Mouse (Mus musculus): Measurements from ENCODE around the gene Kazn. TPM values are rescaled to one million over a fixed set of nuclear protein-coding genes. Genes with fewer than 3 reads are reported as not detected.
A peak's percentile ranks its signal among the peaks of the same experiment; 100 is the strongest.

Gene Kazn
- polyA plus RNA-seq, 1 experiment, result 2.7 TPM

DNA sequence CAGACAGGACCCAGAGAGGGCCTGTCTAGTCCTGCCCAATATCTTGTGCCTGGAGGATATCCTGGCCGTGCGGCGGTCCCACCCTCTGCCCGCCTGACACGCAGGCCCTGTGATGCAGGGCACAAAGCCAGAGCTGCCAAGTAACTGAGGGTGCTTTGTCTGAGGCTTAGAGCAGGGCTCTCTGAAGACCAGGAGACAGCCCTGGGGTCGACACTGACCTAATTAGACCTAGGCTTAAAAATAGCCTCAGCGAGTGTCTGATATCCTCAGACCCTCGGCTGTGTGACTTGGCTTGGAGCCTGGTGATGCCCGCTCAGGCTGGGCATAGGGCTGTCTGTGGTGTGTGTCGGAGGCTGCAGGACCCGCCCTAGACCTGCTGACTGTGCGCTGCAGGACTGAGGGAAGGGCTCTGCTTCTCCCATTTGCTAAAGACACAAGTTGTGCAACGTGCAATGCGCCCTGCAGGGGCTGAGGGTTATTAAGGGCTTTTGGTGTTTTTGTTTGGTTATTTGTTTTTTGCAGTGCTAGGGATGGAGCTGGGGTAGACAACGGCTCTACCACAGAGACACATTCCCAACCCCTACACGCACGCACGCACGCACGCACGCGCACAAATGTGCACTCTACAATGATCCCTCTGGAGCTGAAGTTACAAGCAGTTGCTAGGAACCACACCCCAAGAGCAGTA is 181.5 kb downstream of the Kazn start:
- TF ChIP-seq FLI1 (IDR thresholded peaks at IDR 0.05; ENCODE audit: low read length) (no peak), GATA1 (IDR thresholded peaks at IDR 0.05; ENCODE audit: borderline replicate concordance, low read length) (no peak)
- no peaks in the 10 kb centered on the region for H3K36me3 ChIP-seq (replicated peaks; ENCODE audit: low read length)
- peaks cover 50% of the 10 kb centered on the region for H3K27me3 ChIP-seq (replicated peaks)
- H3K9me3 ChIP-seq, result no peaks in the 10 kb centered on the region
- H3K4me1 ChIP-seq, result peaks cover 13% of the 10 kb centered on the region
- no peak overlapping the region for H3K4me3 ChIP-seq (replicated peaks)

DNA sequence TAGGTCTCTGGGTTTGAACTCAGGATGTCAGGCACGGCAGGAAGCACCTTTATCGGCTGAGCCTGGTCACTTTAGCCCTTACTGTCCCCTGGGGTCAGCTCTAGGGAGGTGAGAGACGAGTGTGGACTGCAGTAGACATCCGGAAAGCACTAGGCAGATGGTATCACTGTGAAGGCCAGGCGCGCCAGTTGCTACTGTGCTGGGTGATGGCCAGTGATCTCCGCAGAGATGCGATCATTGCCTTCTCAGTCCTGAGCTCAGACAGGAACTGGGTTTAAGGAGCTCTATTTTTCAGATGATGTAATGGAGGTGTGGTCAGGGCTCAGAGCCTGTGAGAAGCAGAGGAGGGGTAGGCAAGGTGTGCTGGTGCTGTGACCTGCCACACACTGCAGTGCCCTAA is 183.6 kb downstream of the Kazn start:
- Histone ChIP-seq H3K36me3 (replicated peaks; ENCODE audit: low read length) (no peaks in the 10 kb centered on the region), H3K4me1 (peaks cover 13% of the 10 kb centered on the region), H3K27me3 (replicated peaks) (peaks cover 40% of the 10 kb centered on the region), H3K9me3 (no peaks in the 10 kb centered on the region), H3K4me3 (replicated peaks) (no peak overlapping the region)
- TF ChIP-seq FLI1 (IDR thresholded peaks at IDR 0.05; ENCODE audit: low read length), result no peak
- TF ChIP-seq GATA1 (IDR thresholded peaks at IDR 0.05; ENCODE audit: borderline replicate concordance, low read length), result no peak

GRCm38 (mm10) chr4:142054580-142054979 is 184.6 kb downstream of the Kazn start:
- Histone ChIP-seq H3K4me3 (replicated peaks) (peak overlapping the region; percentile 38), H3K27me3 (replicated peaks) (peaks cover 37% of the 10 kb centered on the region), H3K36me3 (replicated peaks; ENCODE audit: low read length) (no peaks in the 10 kb centered on the region), H3K9me3 (peaks cover 5% of the 10 kb centered on the region; the same call in 1 of the 2 replicates), H3K4me1 (peaks cover 13% of the 10 kb centered on the region)
- TF ChIP-seq FLI1 (IDR thresholded peaks at IDR 0.05; ENCODE audit: low read length) (no peak), GATA1 (IDR thresholded peaks at IDR 0.05; ENCODE audit: borderline replicate concordance, low read length) (no peak)

DNA sequence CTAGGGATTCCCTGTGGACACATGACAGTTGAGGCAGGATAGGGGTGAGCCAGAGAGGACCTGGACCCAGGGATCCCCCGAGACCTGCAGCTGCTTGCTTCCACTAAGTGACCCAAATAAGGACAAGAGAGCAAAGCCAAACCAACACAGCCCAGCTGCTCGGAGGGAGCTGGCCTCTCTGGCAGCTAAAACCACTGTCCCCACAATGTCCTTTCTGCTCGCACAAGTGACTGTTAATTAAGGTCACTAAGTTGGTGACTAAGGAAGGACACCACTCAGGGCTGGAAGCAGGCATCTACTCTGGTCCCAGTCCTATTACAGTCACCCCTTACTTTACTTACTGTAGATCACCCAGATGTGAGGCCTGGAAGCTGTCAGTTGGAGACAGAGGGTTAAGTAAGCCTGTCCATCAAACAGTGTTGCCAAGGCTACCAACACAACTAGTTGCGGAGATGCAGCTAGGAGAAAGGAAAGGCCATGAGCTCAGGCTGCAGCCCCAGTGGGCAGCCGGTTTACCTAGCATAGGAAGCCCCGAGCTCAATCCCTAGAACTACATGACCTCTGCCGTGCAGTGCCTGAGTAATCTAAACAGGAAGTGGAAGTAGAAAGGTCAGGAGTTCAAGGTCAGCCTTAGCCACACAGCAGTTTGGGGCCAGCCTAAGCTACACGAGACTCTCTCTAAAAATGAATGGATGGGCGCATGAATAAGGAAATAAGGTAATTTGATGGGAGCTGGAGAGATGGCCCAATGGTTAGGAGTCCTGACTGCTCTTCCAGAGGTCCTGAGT is 185.3 kb downstream of the Kazn start:
- Histone ChIP-seq H3K36me3 (replicated peaks; ENCODE audit: low read length) (no peaks in the 10 kb centered on the region), H3K9me3 (peaks cover 6% of the 10 kb centered on the region; the same call in 1 of the 2 replicates), H3K4me1 (peaks cover 19% of the 10 kb centered on the region), H3K4me3 (replicated peaks) (no peak overlapping the region), H3K27me3 (replicated peaks) (peaks cover 40% of the 10 kb centered on the region)
- no peak for TF ChIP-seq GATA1 (IDR thresholded peaks at IDR 0.05; ENCODE audit: borderline replicate concordance, low read length)
- TF ChIP-seq FLI1 (IDR thresholded peaks at IDR 0.05; ENCODE audit: low read length), result no peak

DNA sequence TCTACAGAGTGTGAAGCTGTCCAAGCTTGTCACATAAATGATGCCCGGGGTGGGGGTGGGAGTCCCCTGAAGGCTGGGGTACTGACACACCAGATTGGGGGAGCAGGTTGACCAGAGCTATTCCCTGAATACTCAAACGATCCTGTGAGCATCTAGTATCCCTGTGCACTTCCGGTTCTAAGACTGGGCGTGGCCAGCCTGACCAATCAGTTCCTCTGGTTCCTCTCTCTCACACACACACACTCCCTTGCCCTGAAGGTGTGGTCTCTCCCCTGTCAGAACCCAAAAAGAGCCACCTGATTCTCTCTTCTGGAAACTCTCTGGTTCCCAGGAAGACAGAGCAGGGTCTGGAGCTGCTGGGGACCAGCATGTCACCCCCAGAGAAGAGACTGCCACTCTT is 185.9 kb downstream of the Kazn start:
- H3K4me1 ChIP-seq, result peaks cover 21% of the 10 kb centered on the region
- H3K9me3 ChIP-seq, result peaks cover 6% of the 10 kb centered on the region; the same call in 1 of the 2 replicates
- H3K27me3 ChIP-seq (replicated peaks), result peaks cover 42% of the 10 kb centered on the region
- no peaks in the 10 kb centered on the region for H3K36me3 ChIP-seq (replicated peaks; ENCODE audit: low read length)
- H3K4me3 ChIP-seq (replicated peaks), result no peak overlapping the region
- TF ChIP-seq FLI1 (IDR thresholded peaks at IDR 0.05; ENCODE audit: low read length), result no peak
- TF ChIP-seq GATA1 (IDR thresholded peaks at IDR 0.05; ENCODE audit: borderline replicate concordance, low read length), result no peak

- Histone ChIP-seq H3K36me3 (replicated peaks; ENCODE audit: low read length) (no peaks in the 10 kb centered on the region), H3K4me3 (replicated peaks) (no peak overlapping the region), H3K4me1 (peaks cover 25% of the 10 kb centered on the region), H3K27me3 (replicated peaks) (peaks cover 44% of the 10 kb centered on the region), H3K9me3 (peaks cover 6% of the 10 kb centered on the region; the same call in 1 of the 2 replicates)
- no peak for TF ChIP-seq FLI1 (IDR thresholded peaks at IDR 0.05; ENCODE audit: low read length)
- TF ChIP-seq GATA1 (IDR thresholded peaks at IDR 0.05; ENCODE audit: borderline replicate concordance, low read length), result no peak
Observed at GRCm38 (mm10) chr4:142052391-142053132, 186.6 kb downstream of the Kazn start.

Other genes starting within 250 kb of the Kazn start
- gene Fhad1, start 224.3 kb downstream of the Kazn start, polyA plus RNA-seq (2012; ENCODE audit: insufficient read depth, low replicate concordance), result 0.29 TPM in 1 of 2 replicates, not detected in the other
- 13.4 TPM in 1 of 2 replicates, not detected in the other for gene Tmem51, start 155.1 kb downstream of the Kazn start, polyA plus RNA-seq (2012; ENCODE audit: insufficient read depth, low replicate concordance)

All from megakaryocyte, embryonic 14.5 days (primary cell).